Mouse (Mus musculus) C2C12 (cell line): ENCODE results near the gene S100a10. TPM values are rescaled to one million over a fixed set of nuclear protein-coding genes. Genes with fewer than 3 reads are reported as not detected.

Experiments used
- H3K27me3 ChIP-seq: one replicate; pipeline ENCODE4 v1.6.1; 2011; ENCODE audit not compliant: control insufficient read depth, insufficient read depth, insufficient read length
- H3K36me3 ChIP-seq: one replicate; pipeline ENCODE4 v1.6.1; 2011; ENCODE audit not compliant: control insufficient read depth, insufficient read depth
- H3K4me3 ChIP-seq: one replicate; pipeline ENCODE4 v1.5.1; 2011; ENCODE audit warnings: mild to moderate bottlenecking, control low read depth; ENCODE audit not compliant: poor library complexity, insufficient read depth, severe bottlenecking
- H3K79me2 ChIP-seq: one replicate; pipeline ENCODE4 v1.6.1; 2011; ENCODE audit not compliant: control insufficient read depth, insufficient read depth
- H3K79me3 ChIP-seq: one replicate; pipeline ENCODE4 v1.6.1; 2011; ENCODE audit warnings: low read depth, control low read depth
- H3ac ChIP-seq: one replicate; pipeline ENCODE3; 2011; ENCODE audit warnings: low read depth; ENCODE audit not compliant: control insufficient read depth, insufficient read length
- CEBPB ChIP-seq: IDR thresholded peaks from one replicate; pipeline ENCODE4 v1.6.1; 2011; ENCODE audit warnings: low read depth, mild to moderate bottlenecking, control low read depth, moderate library complexity
- CTCF ChIP-seq: IDR thresholded peaks from one replicate; pipeline ENCODE4 v1.5.1; 2011; ENCODE audit not compliant: control insufficient read depth, insufficient read depth, insufficient read length
- FOSL1 ChIP-seq: IDR thresholded peaks from one replicate; pipeline ENCODE4 v1.8.0; 2011; ENCODE audit warnings: mild to moderate bottlenecking, low read length; ENCODE audit not compliant: poor library complexity, insufficient read depth, severe bottlenecking
- MAX ChIP-seq: IDR thresholded peaks from one replicate; pipeline ENCODE4 v1.6.1; 2011; ENCODE audit warnings: mild to moderate bottlenecking, control low read depth
- MYOD1 ChIP-seq: IDR thresholded peaks from one replicate; pipeline ENCODE4 v1.6.1; 2011; ENCODE audit warnings: low read depth; ENCODE audit not compliant: control insufficient read depth, insufficient read length
- MYOG ChIP-seq: IDR thresholded peaks from one replicate; pipeline ENCODE4 v1.6.1; 2011; ENCODE audit not compliant: control insufficient read depth, insufficient read length; ENCODE audit errors: extremely low read depth
- USF1 ChIP-seq: IDR thresholded peaks from one replicate; pipeline ENCODE4 v1.6.1; 2011; ENCODE audit warnings: low read depth, mild to moderate bottlenecking, control low read depth, moderate library complexity
- polyA plus RNA-seq: library from polyadenylated mRNA; unstranded; fragments of >200 nt; fragmentation: generic; extraction: Trizol; gene quantifications from one replicate; pipeline ENCODE4 v1.2.1, GENCODE M21; 2012; ENCODE audit warnings: missing spikeins

Gene S100a10
- polyA plus RNA-seq, 1 experiment = 1,750 TPM

GRCm38 (mm10) chr3:93579317-93580038, 24.6 kb downstream of the S100a10 start:
- Histone ChIP-seq H3K4me3 (no peak overlapping the region), H3ac (no peak overlapping the region), H3K27me3 (no peaks in the 10 kb centered on the region), H3K79me3 (no peaks in the 10 kb centered on the region), H3K36me3 (no peaks in the 10 kb centered on the region), H3K79me2 (no peaks in the 10 kb centered on the region)
- TF ChIP-seq FOSL1 (no peak), MYOD1 (no peak), MYOG (no peak), MAX (peak; percentile 91), CEBPB (peak; percentile 86), USF1 (peak; percentile 91), CTCF (no peak)

- no peaks in the 10 kb centered on the region for H3K79me2 ChIP-seq
- no peaks in the 10 kb centered on the region for H3K27me3 ChIP-seq
- H3K79me3 ChIP-seq = no peaks in the 10 kb centered on the region
- H3ac ChIP-seq = no peak overlapping the region
- no peak overlapping the region for H3K4me3 ChIP-seq
- no peak for TF ChIP-seq USF1
- no peak for TF ChIP-seq MAX
- TF ChIP-seq MYOD1 = no peak
- no peaks in the 10 kb centered on the region for H3K36me3 ChIP-seq
These were observed 25.1 kb downstream of the S100a10 start for GRCm38 (mm10) chr3:93580039-93580403.

GRCm38 (mm10) chr3:93580946-93581345, 26.1 kb downstream of the S100a10 start:
- no peak overlapping the region for H3ac ChIP-seq
- H3K4me3 ChIP-seq = no peak overlapping the region
- H3K79me2 ChIP-seq = no peaks in the 10 kb centered on the region
- H3K79me3 ChIP-seq = no peaks in the 10 kb centered on the region
- H3K27me3 ChIP-seq = no peaks in the 10 kb centered on the region
- no peaks in the 10 kb centered on the region for H3K36me3 ChIP-seq
- TF ChIP-seq FOSL1 = no peak
- no peak for TF ChIP-seq MAX
- no peak for TF ChIP-seq CTCF
- no peak for TF ChIP-seq MYOG
- no peak for TF ChIP-seq MYOD1
- TF ChIP-seq CEBPB = no peak
- no peak for TF ChIP-seq USF1

- H3K4me3 ChIP-seq = no peak overlapping the region
- no peaks in the 10 kb centered on the region for H3K36me3 ChIP-seq
- TF ChIP-seq MYOG = no peak
- no peak for TF ChIP-seq MAX
- TF ChIP-seq MYOD1 = no peak
- TF ChIP-seq CEBPB = no peak
- TF ChIP-seq USF1 = no peak
- TF ChIP-seq FOSL1 = no peak
- no peak for TF ChIP-seq CTCF
- no peaks in the 10 kb centered on the region for H3K27me3 ChIP-seq
- H3K79me2 ChIP-seq = no peaks in the 10 kb centered on the region
- H3ac ChIP-seq = no peak overlapping the region
- H3K79me3 ChIP-seq = no peaks in the 10 kb centered on the region
These were observed 26.8 kb downstream of the S100a10 start for GRCm38 (mm10) chr3:93581687-93582086.

- H3K4me3 ChIP-seq = no peak overlapping the region
- TF ChIP-seq FOSL1 = no peak
- TF ChIP-seq USF1 = no peak
- no peak for TF ChIP-seq MAX
- TF ChIP-seq CTCF = no peak
- no peak for TF ChIP-seq CEBPB
- TF ChIP-seq MYOD1 = no peak
- TF ChIP-seq MYOG = no peak
- H3K79me3 ChIP-seq = no peaks in the 10 kb centered on the region
- H3K36me3 ChIP-seq = no peaks in the 10 kb centered on the region
- no peaks in the 10 kb centered on the region for H3K27me3 ChIP-seq
- H3ac ChIP-seq = no peak overlapping the region
- H3K79me2 ChIP-seq = no peaks in the 10 kb centered on the region
These were observed 28.2 kb downstream of the S100a10 start for GRCm38 (mm10) chr3:93583056-93583455.

- Histone ChIP-seq H3ac (no peak overlapping the region), H3K36me3 (no peaks in the 10 kb centered on the region), H3K79me3 (no peaks in the 10 kb centered on the region), H3K79me2 (no peaks in the 10 kb centered on the region), H3K4me3 (no peak overlapping the region), H3K27me3 (no peaks in the 10 kb centered on the region)
- no peak for TF ChIP-seq FOSL1
- no peak for TF ChIP-seq CTCF
- no peak for TF ChIP-seq CEBPB
- no peak for TF ChIP-seq USF1
- TF ChIP-seq MAX = no peak
- no peak for TF ChIP-seq MYOD1
- no peak for TF ChIP-seq MYOG
These were observed 34.7 kb downstream of the S100a10 start for GRCm38 (mm10) chr3:93589629-93590028.
